Mouse (Mus musculus): ENCODE data around the gene Tmem237. TPM values are rescaled to one million over a fixed set of nuclear protein-coding genes. Genes with fewer than 3 reads are reported as not detected.

Tmem237 gene
- 38.9 and 44.1 TPM in 2 replicates for polyA plus RNA-seq (2014; fragmentation: Nextera tagmentation; extraction: Ambion mirVana)

DNA sequence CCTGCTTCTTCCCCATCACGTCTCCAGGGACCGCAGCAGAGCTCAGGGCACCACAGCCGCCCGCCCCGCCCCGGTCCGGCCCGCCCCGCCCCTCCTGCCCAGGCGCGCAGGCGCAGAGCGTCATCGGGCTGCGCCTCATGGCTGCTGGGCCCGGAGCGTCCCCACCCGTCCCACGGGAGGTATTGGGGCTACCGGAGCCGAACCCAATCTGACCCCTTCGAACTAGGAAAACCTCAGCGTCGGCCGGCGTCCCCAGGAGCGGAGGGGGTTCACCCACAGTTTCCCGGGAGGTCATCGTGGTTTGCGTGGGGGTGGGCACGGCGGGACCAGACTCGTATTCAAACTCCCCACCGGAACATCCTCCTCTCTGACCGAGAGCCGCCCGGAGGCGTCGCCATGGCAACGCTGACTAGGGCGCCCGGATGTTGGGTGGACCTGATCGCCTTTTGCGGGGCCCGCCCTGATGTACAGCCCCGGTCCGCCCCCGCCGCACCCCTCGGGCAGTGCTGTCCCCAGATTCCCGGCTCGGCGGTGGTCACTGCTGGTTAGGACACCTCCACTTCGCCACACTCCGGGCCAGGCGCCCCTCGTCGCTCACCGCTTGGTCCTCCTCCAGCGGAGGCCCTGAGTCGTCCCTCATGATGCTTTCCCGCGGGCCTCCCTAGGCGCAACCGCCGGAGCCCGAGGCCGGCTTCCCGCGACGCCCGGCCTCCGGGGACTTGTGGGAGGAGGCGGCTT, at the start of gene Tmem237:
Tmem237 (minus strand) TSS at position 689 of the 738 bp plus-strand sequence.
- ATAC-seq (replicated peaks; ENCODE audit: insufficient number of reproducible peaks, low FRiP score, low TSS enrichment, low read depth), result peak; percentile 97
- no peaks in the 10 kb centered on the region for H3K36me3 ChIP-seq (replicated peaks; ENCODE audit: control insufficient read depth, insufficient read depth, low read depth, low read length)
- peak within 1 kb of the TSS; percentile 91 for H3K4me2 ChIP-seq (ENCODE audit: low read depth, low read length)
- no peaks in the 10 kb centered on the region for H3K4me1 ChIP-seq (ENCODE audit: control insufficient read depth, insufficient read depth, low read length)
- H3K9ac ChIP-seq (replicated peaks; ENCODE audit: low read length), result peak within 1 kb of the TSS; percentile 87
- H3K27ac ChIP-seq (replicated peaks; ENCODE audit: low read depth, low read length), result peak within 1 kb of the TSS; percentile 75; the same call in 1 of the 2 replicates
- WGBS, result under 1% methylated on average over 73 of the region's 74 CpGs
- no peaks in the 10 kb centered on the region for H3K9me3 ChIP-seq (replicated peaks; ENCODE audit: control insufficient read depth, low read length)
- no peaks in the 10 kb centered on the region for H3K27me3 ChIP-seq (ENCODE audit: control insufficient read depth, insufficient read depth, low read length)
- peak within 1 kb of the TSS; percentile 69 for H3K4me3 ChIP-seq (ENCODE audit: low read depth, low read length)
- DNase-seq (ENCODE audit: low spot score), result peak; percentile 94

DNA sequence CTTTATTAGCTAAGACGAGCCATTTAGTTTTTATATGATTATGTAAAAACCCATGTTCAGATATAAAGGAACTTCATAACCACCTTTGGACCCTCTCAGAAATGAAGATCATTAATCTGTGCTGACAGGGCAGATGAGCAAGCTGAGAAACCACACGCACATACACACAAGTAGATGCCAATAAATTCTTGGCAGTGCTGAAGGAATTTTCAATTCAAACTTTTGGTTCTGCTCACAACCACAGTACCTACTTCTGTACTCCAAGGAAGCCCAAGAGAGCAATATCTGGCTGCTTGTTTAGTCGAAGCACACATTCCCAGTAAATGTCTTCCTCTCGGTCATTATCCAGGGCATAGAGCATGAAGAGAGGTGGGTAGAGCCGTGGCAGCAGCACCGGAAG, 49.4 kb upstream of the Tmem237 start:
- no peak for DNase-seq (ENCODE audit: low spot score)
- no peak overlapping the region for H3K9ac ChIP-seq (replicated peaks; ENCODE audit: low read length)
- 93% methylated on average over 6 of the region's 6 CpGs for WGBS
- H3K9me3 ChIP-seq (replicated peaks; ENCODE audit: control insufficient read depth, low read length), result no peaks in the 10 kb centered on the region
- H3K4me2 ChIP-seq (ENCODE audit: low read depth, low read length), result no peak overlapping the region
- H3K4me3 ChIP-seq (ENCODE audit: low read depth, low read length), result no peak overlapping the region
- no peak for ATAC-seq (replicated peaks; ENCODE audit: insufficient number of reproducible peaks, low FRiP score, low TSS enrichment, low read depth)
- no peak overlapping the region for H3K27ac ChIP-seq (replicated peaks; ENCODE audit: low read depth, low read length)
- H3K4me1 ChIP-seq (ENCODE audit: control insufficient read depth, insufficient read depth, low read length), result no peaks in the 10 kb centered on the region
- no peaks in the 10 kb centered on the region for H3K36me3 ChIP-seq (replicated peaks; ENCODE audit: control insufficient read depth, insufficient read depth, low read depth, low read length)
- no peaks in the 10 kb centered on the region for H3K27me3 ChIP-seq (ENCODE audit: control insufficient read depth, insufficient read depth, low read length)

DNA sequence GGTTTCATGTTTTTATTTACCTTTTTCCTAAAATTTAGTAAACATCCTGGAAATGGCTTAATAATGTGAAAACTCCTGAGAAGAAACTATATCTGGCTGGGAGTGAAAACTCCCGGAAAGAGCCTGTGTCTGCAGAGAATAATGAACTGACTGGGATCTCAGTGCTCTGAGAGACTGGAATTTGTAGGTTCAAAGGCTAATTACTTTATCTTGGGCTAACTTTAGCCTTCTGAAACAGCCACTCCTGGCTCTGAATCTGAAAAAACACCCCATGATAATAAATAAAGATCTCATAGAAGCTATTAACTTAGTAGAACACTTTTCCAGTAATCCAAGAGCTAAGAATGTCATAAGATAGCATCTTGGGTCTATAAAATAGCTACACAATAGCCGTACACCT, 48.3 kb upstream of the Tmem237 start:
- 75% methylated on average over 2 of the region's 2 CpGs for WGBS
- no peak overlapping the region for H3K27ac ChIP-seq (replicated peaks; ENCODE audit: low read depth, low read length)
- no peaks in the 10 kb centered on the region for H3K36me3 ChIP-seq (replicated peaks; ENCODE audit: control insufficient read depth, insufficient read depth, low read depth, low read length)
- H3K9ac ChIP-seq (replicated peaks; ENCODE audit: low read length), result no peak overlapping the region
- DNase-seq (ENCODE audit: low spot score) (no peak), ATAC-seq (replicated peaks; ENCODE audit: insufficient number of reproducible peaks, low FRiP score, low TSS enrichment, low read depth) (no peak)
- no peaks in the 10 kb centered on the region for H3K27me3 ChIP-seq (ENCODE audit: control insufficient read depth, insufficient read depth, low read length)
- no peaks in the 10 kb centered on the region for H3K9me3 ChIP-seq (replicated peaks; ENCODE audit: control insufficient read depth, low read length)
- no peak overlapping the region for H3K4me2 ChIP-seq (ENCODE audit: low read depth, low read length)
- H3K4me1 ChIP-seq (ENCODE audit: control insufficient read depth, insufficient read depth, low read length), result no peaks in the 10 kb centered on the region
- no peak overlapping the region for H3K4me3 ChIP-seq (ENCODE audit: low read depth, low read length)

DNA sequence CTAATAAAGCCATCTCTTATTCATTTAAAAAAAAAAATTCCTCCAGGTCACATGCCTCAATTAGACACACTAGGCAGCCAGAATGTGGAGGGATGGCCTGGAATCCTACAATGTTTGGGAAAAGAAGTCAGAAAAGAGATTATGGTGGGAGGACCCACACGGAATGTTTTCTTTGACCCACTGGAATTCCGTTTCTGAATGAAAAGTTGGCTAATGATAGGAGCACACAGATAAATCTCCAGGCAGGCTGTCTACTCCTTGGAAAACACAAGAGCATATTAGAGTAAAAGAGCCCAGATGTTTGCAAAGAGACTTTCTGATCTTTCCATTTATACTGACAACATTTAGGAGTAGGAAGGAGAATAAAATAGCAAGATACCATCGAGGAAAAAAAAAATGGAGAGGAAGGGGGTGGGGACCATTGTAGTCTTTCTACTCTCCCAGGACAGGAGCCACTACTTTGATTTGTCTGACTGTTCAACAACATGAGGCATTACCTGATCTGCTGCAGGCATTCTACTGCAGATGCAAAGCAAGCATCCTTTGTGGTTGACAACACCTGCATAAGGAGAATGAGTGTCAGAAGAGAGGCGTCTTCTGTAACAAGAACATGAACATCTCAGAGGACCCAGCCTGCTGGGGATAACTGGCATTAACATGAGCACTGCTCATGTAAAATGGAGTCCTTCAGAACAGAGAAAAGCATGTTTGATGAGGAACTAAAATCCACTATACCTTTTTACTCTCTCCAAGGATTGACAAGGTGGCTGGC, 47.6 kb upstream of the Tmem237 start:
- DNase-seq (ENCODE audit: low spot score) (no peak), ATAC-seq (replicated peaks; ENCODE audit: insufficient number of reproducible peaks, low FRiP score, low TSS enrichment, low read depth) (no peak)
- no peaks in the 10 kb centered on the region for H3K36me3 ChIP-seq (replicated peaks; ENCODE audit: control insufficient read depth, insufficient read depth, low read depth, low read length)
- 88% methylated on average over 4 of the region's 4 CpGs for WGBS
- no peak overlapping the region for H3K4me2 ChIP-seq (ENCODE audit: low read depth, low read length)
- H3K27me3 ChIP-seq (ENCODE audit: control insufficient read depth, insufficient read depth, low read length), result no peaks in the 10 kb centered on the region
- no peaks in the 10 kb centered on the region for H3K9me3 ChIP-seq (replicated peaks; ENCODE audit: control insufficient read depth, low read length)
- H3K4me3 ChIP-seq (ENCODE audit: low read depth, low read length), result no peak overlapping the region
- H3K4me1 ChIP-seq (ENCODE audit: control insufficient read depth, insufficient read depth, low read length), result no peaks in the 10 kb centered on the region
- H3K9ac ChIP-seq (replicated peaks; ENCODE audit: low read length), result no peak overlapping the region
- H3K27ac ChIP-seq (replicated peaks; ENCODE audit: low read depth, low read length), result no peak overlapping the region

GRCm38 (mm10) chr1:59166232-59166905, 46.2 kb upstream of the Tmem237 start:
- no peak overlapping the region for H3K27ac ChIP-seq (replicated peaks; ENCODE audit: low read depth, low read length)
- no peaks in the 10 kb centered on the region for H3K9me3 ChIP-seq (replicated peaks; ENCODE audit: control insufficient read depth, low read length)

GRCm38 (mm10) chr1:59163918-59164317, 43.7 kb upstream of the Tmem237 start:
- WGBS, result 41% methylated on average over 5 of the region's 5 CpGs
- no peak overlapping the region for H3K27ac ChIP-seq (replicated peaks; ENCODE audit: low read depth, low read length)
- DNase-seq (ENCODE audit: low spot score), result no peak
- H3K4me2 ChIP-seq (ENCODE audit: low read depth, low read length), result no peak overlapping the region
- H3K36me3 ChIP-seq (replicated peaks; ENCODE audit: control insufficient read depth, insufficient read depth, low read depth, low read length), result no peaks in the 10 kb centered on the region
- no peak overlapping the region for H3K4me3 ChIP-seq (ENCODE audit: low read depth, low read length)
- ATAC-seq (replicated peaks; ENCODE audit: insufficient number of reproducible peaks, low FRiP score, low TSS enrichment, low read depth), result no peak
- H3K9me3 ChIP-seq (replicated peaks; ENCODE audit: control insufficient read depth, low read length), result no peaks in the 10 kb centered on the region
- no peak overlapping the region for H3K9ac ChIP-seq (replicated peaks; ENCODE audit: low read length)
- H3K27me3 ChIP-seq (ENCODE audit: control insufficient read depth, insufficient read depth, low read length), result no peaks in the 10 kb centered on the region
- H3K4me1 ChIP-seq (ENCODE audit: control insufficient read depth, insufficient read depth, low read length), result no peaks in the 10 kb centered on the region

More at GRCm38 (mm10) chr1:59166232-59166905, 46.2 kb upstream of the Tmem237 start:
- Histone ChIP-seq H3K4me3 (ENCODE audit: low read depth, low read length) (no peak overlapping the region), H3K36me3 (replicated peaks; ENCODE audit: control insufficient read depth, insufficient read depth, low read depth, low read length) (no peaks in the 10 kb centered on the region), H3K4me2 (ENCODE audit: low read depth, low read length) (no peak overlapping the region), H3K27me3 (ENCODE audit: control insufficient read depth, insufficient read depth, low read length) (no peaks in the 10 kb centered on the region), H3K4me1 (ENCODE audit: control insufficient read depth, insufficient read depth, low read length) (no peaks in the 10 kb centered on the region), H3K9ac (replicated peaks; ENCODE audit: low read length) (no peak overlapping the region)
- WGBS, result 94% methylated on average over 9 of the region's 9 CpGs
- DNase-seq (ENCODE audit: low spot score), result no peak
- no peak for ATAC-seq (replicated peaks; ENCODE audit: insufficient number of reproducible peaks, low FRiP score, low TSS enrichment, low read depth)

GRCm38 (mm10) chr1:59163030-59163461, 42.8 kb upstream of the Tmem237 start, which contains the start of gene Mpp4:
Gene Mpp4, minus strand, starts transcription at chr1:59163389.
- ATAC-seq (replicated peaks; ENCODE audit: insufficient number of reproducible peaks, low FRiP score, low TSS enrichment, low read depth) (no peak), DNase-seq (ENCODE audit: low spot score) (no peak)
- Histone ChIP-seq H3K4me3 (ENCODE audit: low read depth, low read length) (no peak within 1 kb of the TSS), H3K9ac (replicated peaks; ENCODE audit: low read length) (no peak within 1 kb of the TSS), H3K36me3 (replicated peaks; ENCODE audit: control insufficient read depth, insufficient read depth, low read depth, low read length) (no peaks in the 10 kb centered on the region), H3K27me3 (ENCODE audit: control insufficient read depth, insufficient read depth, low read length) (no peaks in the 10 kb centered on the region), H3K9me3 (replicated peaks; ENCODE audit: control insufficient read depth, low read length) (no peaks in the 10 kb centered on the region), H3K27ac (replicated peaks; ENCODE audit: low read depth, low read length) (no peak within 1 kb of the TSS), H3K4me2 (ENCODE audit: low read depth, low read length) (no peak within 1 kb of the TSS), H3K4me1 (ENCODE audit: control insufficient read depth, insufficient read depth, low read length) (no peaks in the 10 kb centered on the region)
- WGBS, result 48% methylated on average over 12 of the region's 12 CpGs
